Mouse (Mus musculus): ENCODE measurements around the gene Preb. TPM values are rescaled to one million over a fixed set of nuclear protein-coding genes. Genes with fewer than 3 reads are reported as not detected.
A peak's percentile ranks its signal among the peaks of the same experiment; 100 is the strongest.

The Preb gene
- polyA plus RNA-seq, 1 experiment from 2014 or later: 226 TPM

DNA sequence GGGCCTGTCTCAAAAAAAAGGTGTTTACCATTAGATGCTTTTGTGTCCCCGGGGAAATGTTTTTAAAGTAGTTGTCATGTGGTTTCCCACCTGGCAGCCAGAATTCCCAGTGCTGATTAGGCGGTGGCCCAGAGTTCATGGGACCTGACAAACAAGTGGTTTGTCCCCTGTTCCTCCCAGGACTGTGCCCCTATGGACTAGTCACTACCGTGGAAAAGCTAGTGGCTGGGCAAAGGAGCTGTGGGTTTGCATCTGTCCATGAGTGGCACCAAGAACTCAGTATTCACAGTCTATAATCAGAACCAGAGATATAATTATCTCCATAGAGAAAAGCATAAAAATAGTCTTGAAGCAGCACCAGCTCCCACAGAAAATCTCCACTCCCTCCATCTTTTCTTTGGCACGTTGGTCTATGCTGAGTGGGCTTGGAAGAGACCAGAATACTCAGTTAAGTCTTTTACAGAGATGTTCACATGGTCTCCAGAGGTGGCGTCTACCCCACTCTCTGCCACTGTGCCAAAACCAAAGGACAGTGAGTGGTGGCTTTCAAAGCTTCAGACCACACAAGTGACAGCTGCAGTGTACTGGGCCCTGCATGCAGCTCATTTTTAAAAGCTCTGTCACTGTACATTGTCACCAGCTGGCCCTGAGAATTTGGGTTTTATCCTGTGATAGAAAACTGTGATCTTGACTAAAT lies 33.0 kb upstream of the Preb start:
- POLR2A ChIA-PET: interaction anchor here (1.5 kb wide), 1 partner anchor 11 kb away, joined by 3 read pairs; no protein-coding TSS in a partner anchor
- ATAC-seq: no peak
- no peaks in the 10 kb centered on the region for H3K27me3 ChIP-seq
- CTCF ChIA-PET: interaction anchor here (1.2 to 6.6 kb wide), 4 partner anchors 11 to 59 kb away, joined by 4 to 35 read pairs (median 5); no protein-coding TSS in a partner anchor
- no peak for DNase-seq (ENCODE audit: low read depth, low spot score)
- in situ Hi-C loops (cut with MboI; ENCODE audit: low pct_unique_long_range_greater_than_20kb): no loop called here
- no peak for TF ChIP-seq CTCF (IDR thresholded peaks at IDR 0.05)

DNA sequence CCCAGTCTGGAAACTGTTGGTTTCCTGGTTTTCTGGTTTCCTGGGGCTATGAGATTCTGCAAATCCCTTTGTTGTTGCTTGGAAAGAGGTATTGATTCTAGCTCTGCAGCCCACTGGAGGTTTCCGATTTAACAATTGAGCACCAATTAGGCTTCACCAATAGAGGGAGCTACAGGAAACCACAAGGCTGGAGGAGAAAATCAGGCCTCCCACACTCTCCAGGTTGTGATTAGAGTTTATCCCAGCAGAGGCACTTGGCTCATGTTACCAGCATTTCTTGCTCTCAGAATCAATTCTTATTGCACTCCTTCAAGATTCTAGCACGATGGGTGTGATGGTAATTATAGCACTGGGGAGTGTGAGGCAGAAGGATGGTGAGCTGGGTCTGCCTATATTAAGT lies 22.2 kb upstream of the Preb start:
- ATAC-seq (no peak), DNase-seq (ENCODE audit: low read depth, low spot score) (no peak)
- in situ Hi-C loops (cut with MboI; ENCODE audit: low pct_unique_long_range_greater_than_20kb): no loop called here
- ChIA-PET POLR2A (interaction anchor here (0.9 to 1.2 kb wide), 4 partner anchors 10 to 32 kb away, joined by 3 to 4 read pairs (median 3); partner anchors contain the start of gene Preb), CTCF (interaction anchor here (1.0 to 2.9 kb wide), 17 partner anchors 10 to 76 kb away, joined by 3 to 35 read pairs (median 5); partner anchors contain the start of genes Atraid, Preb, Slc5a6 and Tcf23)
- H3K27me3 ChIP-seq: no peaks in the 10 kb centered on the region
- peak; percentile 82 for TF ChIP-seq CTCF (IDR thresholded peaks at IDR 0.05)

DNA sequence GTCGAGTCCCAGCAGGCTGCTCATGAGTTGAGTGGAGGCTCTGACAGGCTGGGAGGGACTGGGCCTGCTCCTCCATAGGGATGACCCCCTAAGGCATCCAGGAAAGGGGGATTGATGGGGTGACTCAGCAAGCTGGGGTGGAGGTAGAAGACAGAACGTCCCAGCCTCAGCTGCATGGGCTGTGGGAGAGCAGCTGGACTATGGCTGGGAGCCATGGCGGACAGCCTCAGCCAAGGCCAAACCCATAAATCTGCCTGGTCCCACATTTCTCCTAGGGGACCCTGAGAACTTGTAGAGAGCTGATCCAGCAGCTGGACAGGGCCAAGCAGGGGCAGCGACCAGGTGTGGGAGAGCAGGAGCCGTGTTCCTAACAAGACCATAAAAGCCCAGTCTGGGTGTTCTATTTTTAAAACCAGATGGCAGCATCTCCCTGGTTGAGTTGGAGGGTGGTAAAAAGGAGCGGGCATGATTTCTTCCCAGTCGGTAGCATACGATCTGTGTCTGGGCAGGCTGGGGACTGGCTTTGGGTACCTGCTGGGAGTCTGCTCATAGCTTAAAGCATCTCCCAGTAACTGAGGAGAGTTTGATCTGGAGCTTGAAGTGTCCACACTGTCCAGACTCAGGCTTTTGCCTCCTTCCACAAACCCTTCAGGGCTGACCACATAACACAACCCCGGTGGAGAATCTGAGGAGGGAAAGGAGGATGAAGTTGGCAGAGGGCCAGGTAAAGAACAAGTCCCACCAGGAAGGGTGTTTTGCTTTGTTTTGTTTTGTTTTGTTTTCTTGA lies 14.9 kb upstream of the Preb start:
- DNase-seq (ENCODE audit: low read depth, low spot score) (peak; percentile 39), ATAC-seq (no peak)
- in situ Hi-C loops (cut with MboI; ENCODE audit: low pct_unique_long_range_greater_than_20kb): no loop called here
- peaks cover 2% of the 10 kb centered on the region for H3K27me3 ChIP-seq
- POLR2A ChIA-PET: interaction anchor here (1.0 to 2.0 kb wide), 3 partner anchors 11 to 25 kb away, joined by 4 to 7 read pairs (median 6); partner anchors contain the start of gene Preb
- TF ChIP-seq CTCF (IDR thresholded peaks at IDR 0.05): no peak
- CTCF ChIA-PET: no interaction called here

DNA sequence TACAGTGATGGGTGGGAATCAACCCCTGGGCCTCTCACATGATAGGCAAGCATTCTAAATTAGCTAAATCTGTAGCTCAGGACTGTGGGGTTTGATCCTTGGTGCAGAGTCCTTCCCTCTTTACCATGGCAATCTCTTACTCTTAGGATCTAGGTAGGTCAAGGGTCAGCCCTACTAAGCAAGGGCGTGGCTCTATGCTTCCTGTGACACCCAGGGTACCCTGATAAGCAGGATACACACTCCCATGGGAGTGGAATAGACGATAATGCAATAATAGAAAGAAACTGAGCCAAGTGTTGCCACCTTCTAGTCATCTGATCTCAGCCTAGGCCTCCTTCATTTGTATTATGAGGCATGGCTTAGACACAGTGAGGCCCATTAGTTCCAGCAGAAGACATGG lies 9.3 kb upstream of the Preb start:
- ATAC-seq: no peak

DNA sequence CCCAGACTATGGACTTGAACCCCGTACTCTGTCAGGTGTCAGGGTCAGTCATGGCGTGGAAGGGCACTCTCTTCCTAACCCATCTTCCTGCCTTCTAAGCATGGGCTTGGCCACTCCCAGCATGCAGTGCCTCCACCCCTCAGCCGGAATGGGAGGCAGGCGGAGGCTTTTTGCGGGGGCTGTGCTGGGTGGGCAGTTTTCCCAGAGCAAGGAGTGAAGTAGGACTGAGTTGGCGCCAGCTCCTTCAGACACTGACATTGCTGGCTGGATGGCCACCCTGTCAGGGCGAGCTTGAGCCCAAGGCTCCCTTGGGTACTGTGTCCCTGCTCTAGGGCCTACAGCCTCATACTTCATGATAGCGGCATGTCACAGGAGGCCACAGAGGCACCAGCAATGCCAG lies 8.3 kb upstream of the Preb start, which contains the start of gene Tcf23:
TSS of gene Tcf23 (plus strand) at position 247 of the 400 bp plus-strand sequence.
- POLR2A ChIA-PET: no interaction called here
- no peak for DNase-seq (ENCODE audit: low read depth, low spot score)
- H3K27me3 ChIP-seq: peaks cover 2% of the 10 kb centered on the region
- CTCF ChIA-PET: interaction anchor here (2.0 to 3.7 kb wide), 2 partner anchors 14 to 47 kb away, joined by 5 to 15 read pairs; partner anchors contain the start of gene Khk
- TF ChIP-seq CTCF (IDR thresholded peaks at IDR 0.05): no peak
- in situ Hi-C loops (cut with MboI; ENCODE audit: low pct_unique_long_range_greater_than_20kb): no loop called here
- ATAC-seq: no peak

More for the DNA sequence above, 9.3 kb upstream of the Preb start:
- no peak for DNase-seq (ENCODE audit: low read depth, low spot score)
- ChIA-PET POLR2A (no interaction called here), CTCF (interaction anchor here (3.7 kb wide), 1 partner anchor 13 kb away, joined by 15 read pairs; no protein-coding TSS in a partner anchor)
- H3K27me3 ChIP-seq: peaks cover 2% of the 10 kb centered on the region
- in situ Hi-C loops (cut with MboI; ENCODE audit: low pct_unique_long_range_greater_than_20kb): no loop called here
- TF ChIP-seq CTCF (IDR thresholded peaks at IDR 0.05): no peak

DNA sequence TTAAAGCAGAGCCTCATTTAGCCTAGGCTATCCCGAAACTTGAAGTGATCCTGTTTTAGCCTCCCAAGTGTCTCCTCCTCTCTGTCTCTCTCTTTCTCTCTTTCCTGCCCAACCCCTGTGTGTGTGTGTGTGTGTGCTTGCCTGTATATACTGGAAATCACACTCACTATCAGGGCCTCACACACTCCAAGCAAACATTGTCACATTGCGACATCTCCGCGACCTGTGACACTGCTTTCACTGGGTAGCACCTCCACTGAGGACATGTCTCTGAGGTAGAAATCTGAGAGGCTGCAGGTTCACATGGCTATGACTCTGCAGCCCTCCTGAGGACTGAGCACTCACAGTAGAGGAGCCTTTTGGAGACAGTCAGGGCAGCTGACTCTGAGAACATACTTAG lies 6.0 kb upstream of the Preb start:
- ATAC-seq (no peak), DNase-seq (ENCODE audit: low read depth, low spot score) (no peak)
- TF ChIP-seq CTCF (IDR thresholded peaks at IDR 0.05): no peak
- ChIA-PET POLR2A (no interaction called here), CTCF (interaction anchor here (0.7 to 1.5 kb wide), 6 partner anchors 17 to 45 kb away, joined by 3 to 6 read pairs (median 4); partner anchors contain the start of gene Khk)
- in situ Hi-C loops (cut with MboI; ENCODE audit: low pct_unique_long_range_greater_than_20kb): no loop called here
- no peaks in the 10 kb centered on the region for H3K27me3 ChIP-seq

DNA sequence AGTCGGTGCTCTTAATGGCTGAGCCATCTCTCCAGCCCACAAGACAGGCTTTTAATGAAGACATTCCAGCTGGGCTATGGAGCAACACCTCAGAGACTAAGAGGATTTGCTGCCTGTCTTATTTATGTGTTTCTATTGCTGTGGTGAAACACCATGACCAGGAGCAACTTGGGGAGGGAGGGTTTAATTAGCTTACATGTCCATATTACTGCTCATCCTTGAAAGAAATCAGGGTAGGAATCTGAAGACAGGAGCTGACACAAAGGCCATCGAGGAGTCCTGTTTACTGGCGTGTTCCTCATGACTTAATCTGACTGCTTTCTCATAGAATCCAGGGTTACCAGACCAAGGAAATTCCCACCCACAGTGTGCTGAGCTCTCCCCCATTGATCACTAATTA lies 3.8 kb upstream of the Preb start:
- ChIA-PET POLR2A (interaction anchor here (1.2 to 1.7 kb wide), 5 partner anchors 11 to 85 kb away, joined by 4 to 7 read pairs (median 7); partner anchors contain the start of genes Atraid and Slc5a6), CTCF (interaction anchor here (0.8 to 1.8 kb wide), 17 partner anchors 9 to 91 kb away, joined by 3 to 10 read pairs (median 4); partner anchors contain the start of gene Cad)
- peak; percentile 83 for ATAC-seq
- no peak for TF ChIP-seq CTCF (IDR thresholded peaks at IDR 0.05)
- in situ Hi-C loops (cut with MboI; ENCODE audit: low pct_unique_long_range_greater_than_20kb): no loop called here
- DNase-seq (ENCODE audit: low read depth, low spot score): peak; percentile 99
- no peaks in the 10 kb centered on the region for H3K27me3 ChIP-seq

DNA sequence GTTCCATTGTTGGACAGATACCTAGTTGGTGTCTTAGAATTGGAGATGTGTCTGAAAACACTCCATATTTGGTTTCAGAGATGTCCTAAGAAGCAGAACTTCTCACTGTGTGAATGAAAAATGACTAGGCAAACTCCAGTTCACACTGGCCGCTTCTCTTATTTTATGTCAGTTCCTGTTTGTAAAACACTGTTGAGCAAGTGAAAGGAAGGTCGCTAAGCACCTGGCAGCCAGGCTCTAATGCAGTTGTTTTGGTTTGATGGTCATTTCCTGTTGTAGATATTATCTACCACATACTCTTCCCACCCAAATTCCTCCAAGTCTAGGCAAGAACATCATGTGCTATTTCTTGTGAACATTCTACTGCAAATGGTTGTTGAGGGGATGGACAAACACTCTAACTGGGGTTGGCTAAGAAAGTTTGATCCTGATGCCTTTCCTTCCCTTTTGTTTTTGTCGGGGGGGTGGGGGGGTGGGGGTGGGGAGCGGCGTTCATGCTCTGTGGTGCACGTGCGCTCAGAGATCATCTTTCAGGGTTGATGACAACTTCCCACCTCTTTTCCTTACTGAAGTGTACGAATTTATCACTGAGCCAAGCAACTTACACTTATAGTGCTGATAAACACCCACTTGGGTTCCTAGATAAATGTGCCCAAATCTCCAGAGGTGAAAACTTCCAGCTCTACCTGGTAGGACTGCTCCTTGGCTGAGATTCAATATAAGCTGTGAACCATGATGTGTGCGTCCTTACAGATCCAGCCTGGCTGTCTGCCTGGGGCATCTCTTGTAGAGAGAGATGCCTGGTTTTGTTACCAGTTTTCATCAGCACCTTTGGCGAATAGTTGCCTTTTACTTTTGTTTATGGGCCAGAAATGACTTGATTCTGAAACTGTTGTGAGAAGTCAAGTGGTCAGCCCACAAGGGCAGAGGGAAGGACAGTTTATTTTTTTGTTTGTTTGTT lies 1.7 kb upstream of the Preb start:
- no peak for TF ChIP-seq CTCF (IDR thresholded peaks at IDR 0.05)
- DNase-seq (ENCODE audit: low read depth, low spot score) (no peak), ATAC-seq (no peak)
- ChIA-PET CTCF (interaction anchor here (0.9 to 1.8 kb wide), 3 partner anchors 21 to 42 kb away, joined by 3 to 7 read pairs (median 4); no protein-coding TSS in a partner anchor), POLR2A (interaction anchor here (2.9 kb wide), 1 partner anchor 13 kb away, joined by 28 read pairs; no protein-coding TSS in a partner anchor)
- no peaks in the 10 kb centered on the region for H3K27me3 ChIP-seq
- in situ Hi-C loops (cut with MboI; ENCODE audit: low pct_unique_long_range_greater_than_20kb): no loop called here

DNA sequence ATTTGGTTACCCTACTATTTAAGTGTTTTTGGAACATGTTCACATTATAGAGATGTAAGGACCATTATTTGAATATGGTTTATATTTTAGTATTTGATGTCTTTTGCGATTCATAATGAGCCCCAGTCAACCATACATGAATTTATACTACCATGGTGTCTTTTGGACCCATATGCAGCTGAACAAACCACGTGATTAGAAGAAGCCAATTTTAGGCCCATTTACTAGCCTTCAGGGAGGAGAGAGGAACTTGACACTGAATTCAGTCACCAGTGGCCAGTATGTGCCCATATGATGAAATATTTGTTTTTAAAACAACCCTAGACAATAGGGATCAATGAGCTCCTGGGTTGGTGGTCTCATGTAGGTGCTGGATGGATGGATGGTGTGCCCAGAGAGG lies 653 bp upstream of the Preb start:
- POLR2A ChIA-PET: interaction anchor here (1.1 to 2.9 kb wide), 2 partner anchors 12 to 40 kb away, joined by 3 to 28 read pairs; no protein-coding TSS in a partner anchor
- CTCF ChIA-PET: interaction anchor here (1.7 to 2.4 kb wide), 3 partner anchors 11 to 43 kb away, joined by 4 to 9 read pairs (median 7); no protein-coding TSS in a partner anchor
- ATAC-seq (no peak), DNase-seq (ENCODE audit: low read depth, low spot score) (no peak)
- in situ Hi-C loops (cut with MboI; ENCODE audit: low pct_unique_long_range_greater_than_20kb): no loop called here
- no peaks in the 10 kb centered on the region for H3K27me3 ChIP-seq
- no peak for TF ChIP-seq CTCF (IDR thresholded peaks at IDR 0.05)
